Mouse (Mus musculus): ENCODE data around the gene Pkdrej.
A peak's percentile ranks its signal among the peaks of the same experiment; 100 is the strongest.
"Not testable (repeated sequence)": the region's sequence is repeated elsewhere in the genome, so short reads cannot be mapped to it uniquely, and the experiment has no call there.

Pkdrej gene

GRCm38 (mm10) chr15:85821203-85822010 is at the start of gene Pkdrej:
TSS of gene Pkdrej (minus strand) at chr15:85821734.
- DNase-seq (ENCODE audit: extremely low read depth, low read depth) = no peak

DNA sequence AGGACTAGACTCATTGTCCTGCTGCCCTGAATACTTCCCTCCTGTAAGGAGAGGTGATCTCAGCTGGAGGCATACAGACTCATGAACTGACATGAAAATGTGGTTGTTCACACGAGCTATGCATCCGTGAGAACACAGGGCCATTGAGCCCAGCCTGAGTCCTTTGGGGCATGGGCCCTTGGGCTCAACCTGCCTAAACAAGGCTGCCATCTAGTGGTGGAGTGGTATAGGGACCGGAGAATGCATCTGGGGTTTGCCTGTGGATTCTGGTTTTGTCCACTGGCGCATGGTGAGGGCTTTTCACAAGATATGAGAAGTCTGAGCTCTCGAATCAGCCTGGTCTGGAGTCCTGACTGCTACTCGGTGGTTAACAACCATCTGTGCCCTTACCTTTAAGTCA is 46.2 kb upstream of the Pkdrej start:
- peak; percentile 36 for DNase-seq (ENCODE audit: extremely low read depth, low read depth)

- DNase-seq (ENCODE audit: extremely low read depth, low read depth) = not testable (repeated sequence)
Observed at GRCm38 (mm10) chr15:85865913-85866312, 44.4 kb upstream of the Pkdrej start.

DNA sequence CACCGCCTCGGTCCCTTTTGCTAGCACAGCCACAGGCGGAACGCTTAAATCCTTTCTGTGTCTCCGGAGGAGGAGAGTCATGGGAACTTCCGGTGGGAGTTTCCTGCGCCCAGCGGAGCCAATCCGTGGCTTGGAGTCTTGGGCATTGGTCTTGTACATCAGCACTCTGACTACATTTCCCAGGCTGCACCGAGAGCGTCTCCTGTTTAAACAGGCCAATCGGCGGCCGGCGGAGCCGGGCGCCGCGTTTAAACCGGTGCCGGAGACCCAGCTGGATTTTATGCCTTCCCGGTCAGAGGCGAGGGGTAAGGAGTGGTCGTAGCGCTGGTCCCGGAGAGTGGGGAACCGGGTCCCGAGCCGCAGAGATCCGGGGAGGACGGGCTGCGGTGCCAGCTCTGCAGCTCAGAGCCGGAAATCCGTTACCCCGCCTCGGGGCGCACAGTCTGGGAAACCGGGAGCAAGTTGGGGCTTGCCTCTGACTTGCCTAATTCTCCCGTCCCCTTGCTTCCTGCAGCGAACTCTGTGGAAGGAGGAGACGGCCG is 38.0 kb upstream of the Pkdrej start, which contains the start of gene Gtse1:
Gene Gtse1, plus strand, starts transcription at position 256 of the 542 bp plus-strand sequence.
- peak; percentile 98 for DNase-seq (ENCODE audit: extremely low read depth, low read depth)

GRCm38 (mm10) chr15:85858980-85859489 is 37.5 kb upstream of the Pkdrej start:
- no peak for DNase-seq (ENCODE audit: extremely low read depth, low read depth)

GRCm38 (mm10) chr15:85851656-85852392 is 30.3 kb upstream of the Pkdrej start:
- no peak for DNase-seq (ENCODE audit: extremely low read depth, low read depth)

GRCm38 (mm10) chr15:85845071-85845470 is 23.5 kb upstream of the Pkdrej start:
- no peak for DNase-seq (ENCODE audit: extremely low read depth, low read depth)

DNA sequence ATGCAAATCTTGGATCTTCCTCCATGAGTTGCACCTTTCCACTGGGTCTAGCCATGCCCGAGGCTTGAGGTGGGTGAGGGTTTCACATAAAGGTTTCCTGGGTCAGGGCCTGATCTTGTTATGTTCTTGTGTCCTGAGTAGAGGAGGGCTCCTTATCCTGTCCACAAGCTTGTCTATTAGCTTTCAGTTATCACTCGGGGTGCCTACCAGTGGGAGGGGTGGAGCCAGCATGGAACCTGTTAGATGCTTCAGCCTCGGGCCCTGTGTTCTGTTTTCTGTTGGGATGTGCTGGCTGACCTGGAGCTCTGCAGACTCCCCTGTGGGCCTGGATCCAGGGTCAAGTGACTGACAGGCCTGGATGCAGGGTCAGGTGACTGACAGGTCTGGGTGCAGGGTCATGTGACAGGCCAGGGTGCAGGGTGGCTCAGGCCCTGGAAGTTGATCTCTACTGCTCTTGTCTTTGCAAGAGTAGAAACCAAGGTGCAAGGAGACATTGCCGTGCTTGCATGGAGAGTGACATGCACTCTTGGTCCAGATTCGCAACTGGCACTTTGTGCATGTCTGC is 20.3 kb upstream of the Pkdrej start:
- DNase-seq (ENCODE audit: extremely low read depth, low read depth) = no peak

DNA sequence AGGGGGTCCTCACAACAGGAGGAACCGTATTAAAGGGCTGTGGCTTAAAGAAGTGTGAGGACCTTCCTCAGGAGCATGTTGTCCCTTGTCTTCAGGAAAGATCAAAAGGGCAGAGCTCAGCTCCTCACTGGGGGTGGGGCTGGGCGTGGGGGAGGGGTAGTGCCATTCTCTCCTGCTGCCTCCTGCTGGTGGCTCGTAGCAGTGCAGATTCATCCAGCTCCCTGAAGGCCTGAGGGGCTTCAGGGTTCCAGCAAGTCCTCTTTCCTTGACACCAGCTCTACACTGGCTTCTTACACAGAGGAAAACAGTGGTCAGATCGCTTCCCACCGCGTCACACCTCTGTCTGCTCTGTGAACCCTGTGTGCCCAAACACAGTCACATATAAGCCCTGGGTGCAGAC is 19.4 kb upstream of the Pkdrej start:
- no peak for DNase-seq (ENCODE audit: extremely low read depth, low read depth)

GRCm38 (mm10) chr15:85836887-85837286 is 15.4 kb upstream of the Pkdrej start:
- DNase-seq (ENCODE audit: extremely low read depth, low read depth) = no peak

DNA sequence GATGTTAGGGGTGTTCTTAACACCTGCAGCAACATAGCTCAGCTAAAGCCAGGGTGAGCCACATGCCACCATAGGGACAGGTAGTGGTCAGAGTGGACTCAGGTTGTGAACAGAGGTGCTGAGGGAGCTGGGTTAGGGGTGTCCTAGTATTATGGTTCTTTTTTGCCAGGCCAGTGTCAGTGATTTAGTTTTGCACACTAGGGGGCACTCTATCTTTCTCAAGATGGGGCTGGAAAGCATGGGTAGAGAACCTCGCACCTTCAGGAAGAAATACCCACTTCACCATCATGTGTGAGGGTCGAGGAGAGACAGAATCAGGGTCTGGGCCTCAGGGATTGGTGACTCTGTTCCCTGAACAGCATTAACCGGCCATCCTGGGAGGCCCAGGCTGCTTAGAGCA is 13.8 kb upstream of the Pkdrej start:
- no peak for DNase-seq (ENCODE audit: extremely low read depth, low read depth)

GRCm38 (mm10) chr15:85832599-85832998 is 11.1 kb upstream of the Pkdrej start:
- no peak for DNase-seq (ENCODE audit: extremely low read depth, low read depth)

DNA sequence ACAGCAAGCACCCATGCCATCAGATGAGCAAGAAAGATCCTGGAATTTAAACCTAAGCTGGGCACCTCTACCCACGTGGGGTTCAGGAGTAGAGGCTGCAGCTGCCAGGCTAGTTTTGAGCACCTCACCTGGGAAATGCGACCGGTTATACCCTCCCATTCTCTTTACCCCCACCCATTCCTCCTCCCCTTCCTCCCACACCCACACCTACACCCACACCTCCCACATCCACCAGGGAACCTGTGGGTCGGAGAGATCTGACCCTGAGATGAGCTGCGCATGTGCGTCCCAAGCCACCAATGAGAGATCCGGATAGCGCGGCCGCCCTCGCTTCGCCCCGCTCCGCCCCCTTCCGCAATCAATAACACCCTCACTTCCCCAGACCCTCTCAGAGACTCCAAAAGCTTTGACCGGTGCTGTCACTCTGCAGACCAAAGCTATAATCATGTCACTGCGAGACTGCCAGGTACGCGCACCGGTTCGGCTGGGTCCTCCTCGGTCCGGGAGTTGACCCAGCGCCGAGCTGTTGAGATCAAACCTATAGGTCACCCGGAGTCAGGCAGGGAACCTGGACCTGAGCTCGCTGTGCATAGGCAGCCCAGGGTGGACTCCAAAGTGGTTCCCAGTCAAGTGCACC is 10.5 kb upstream of the Pkdrej start, which contains the start of gene Ttc38:
Gene Ttc38, plus strand, starts transcription at position 353 of the 637 bp plus-strand sequence.
- peak; percentile 54 for DNase-seq (ENCODE audit: extremely low read depth, low read depth)

- no peak for DNase-seq (ENCODE audit: extremely low read depth, low read depth)
Observed at GRCm38 (mm10) chr15:85829470-85829869, 7.9 kb upstream of the Pkdrej start.

GRCm38 (mm10) chr15:85828071-85828470 is 6.5 kb upstream of the Pkdrej start:
- no peak for DNase-seq (ENCODE audit: extremely low read depth, low read depth)

- no peak for DNase-seq (ENCODE audit: extremely low read depth, low read depth)
Observed at GRCm38 (mm10) chr15:85826676-85827075, 5.1 kb upstream of the Pkdrej start.

DNA sequence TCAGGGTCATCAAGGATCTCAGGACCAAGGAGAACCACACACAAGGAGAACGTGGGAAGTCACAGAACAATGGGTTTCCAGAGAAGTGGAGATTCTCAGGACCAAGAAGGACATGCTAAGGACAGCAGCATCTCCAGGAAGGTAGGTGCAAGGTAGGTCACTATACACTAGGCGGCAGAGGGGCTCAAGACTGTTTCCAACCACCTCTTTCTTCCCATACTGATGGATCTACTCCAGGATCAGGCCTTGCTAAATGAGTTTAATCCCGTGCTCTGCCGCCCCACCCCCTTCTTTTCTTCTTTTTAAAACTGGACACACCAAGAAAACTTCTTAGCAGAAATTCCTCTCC is 451 bp upstream of the Pkdrej start:
- DNase-seq (ENCODE audit: extremely low read depth, low read depth) = no peak

GRCm38 (mm10) chr15:85813428-85813827 is 8.1 kb downstream of the Pkdrej start:
- DNase-seq (ENCODE audit: extremely low read depth, low read depth) = no peak

- peak; percentile 84 for DNase-seq (ENCODE audit: extremely low read depth, low read depth)
Observed at GRCm38 (mm10) chr15:85811535-85812277, 9.8 kb downstream of the Pkdrej start, which contains the start of gene Cdpf1. TSS of gene Cdpf1 (minus strand) at chr15:85811697.

GRCm38 (mm10) chr15:85810806-85811521 is 10.6 kb downstream of the Pkdrej start:
- peak; percentile 57 for DNase-seq (ENCODE audit: extremely low read depth, low read depth)
